Mouse (Mus musculus) ES-Bruce4 (cell line): ENCODE measurements around the gene Arxes2.

ENCODE experiments used
- CTCF ChIP-seq: IDR thresholded peaks from one replicate; pipeline ENCODE4 v1.8.1; 2011; ENCODE audit warnings: low read depth, low read length
- EP300 ChIP-seq: IDR thresholded peaks from 2 replicates; pipeline ENCODE4 v1.6.1; 2011; ENCODE audit warnings: low read depth, low read length; ENCODE audit not compliant: insufficient read depth
- POLR2A ChIP-seq: IDR thresholded peaks from one replicate; pipeline ENCODE4 v1.8.1; 2011; ENCODE audit warnings: low read length; ENCODE audit not compliant: insufficient read depth

DNA sequence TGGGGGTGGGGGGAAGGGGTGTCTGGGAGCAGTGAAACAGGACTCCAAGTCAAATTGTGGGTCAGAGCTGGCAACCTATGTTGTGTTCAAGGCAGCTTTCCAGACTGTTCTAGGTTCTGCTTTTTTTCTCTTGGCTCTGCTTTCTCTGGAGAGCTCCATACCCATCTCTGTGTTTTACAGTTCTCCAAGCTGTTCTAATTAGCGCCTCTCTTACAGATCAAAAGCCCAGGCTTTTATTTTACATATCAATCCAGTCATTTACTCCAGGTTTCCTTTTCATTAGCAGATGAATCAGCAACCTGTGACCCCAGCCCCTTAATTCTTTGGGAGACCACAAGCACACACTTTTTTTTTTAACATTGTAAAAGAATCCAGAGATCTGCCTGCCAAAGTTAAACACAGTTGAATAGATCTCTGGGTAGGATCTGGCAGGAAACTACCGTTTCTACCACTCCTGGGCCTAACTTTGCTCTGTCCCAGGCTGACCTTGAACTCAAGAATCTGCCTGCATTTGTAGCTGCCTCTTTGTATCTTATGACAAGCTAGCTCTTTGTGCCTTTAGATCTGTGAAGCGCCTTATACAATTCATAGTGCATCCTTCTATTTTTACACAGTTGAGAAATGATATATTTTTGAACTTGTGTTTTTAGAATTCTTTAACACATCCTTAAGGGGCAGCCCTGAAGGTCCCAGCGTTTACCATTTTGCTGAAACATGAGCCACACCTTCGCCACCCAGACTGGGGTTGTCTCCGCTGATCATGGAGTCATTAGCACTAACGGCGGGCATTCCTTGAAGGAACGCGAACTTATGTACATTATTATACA lies 19.8 kb upstream of the Arxes2 start:
- TF ChIP-seq POLR2A (no peak), EP300 (no peak), CTCF (no peak)
